Mouse (Mus musculus): ENCODE results near the gene Uba6. TPM values are rescaled to one million over a fixed set of nuclear protein-coding genes. Genes with fewer than 3 reads are reported as not detected.
A peak's percentile ranks its signal among the peaks of the same experiment; 100 is the strongest.

Gene Uba6
- polyA plus RNA-seq, 1 experiment = 2.9 TPM

GRCm38 (mm10) chr5:86173778-86174177 is 1.2 kb upstream of the Uba6 start:
- Histone ChIP-seq H3ac (ENCODE audit: control insufficient read depth, insufficient read length, low read depth) (no peak overlapping the region), H3K4me3 (ENCODE audit: insufficient read depth, poor library complexity, severe bottlenecking) (no peak overlapping the region), H3K27me3 (ENCODE audit: control insufficient read depth, insufficient read depth, insufficient read length) (no peaks in the 10 kb centered on the region), H3K79me3 (ENCODE audit: low read depth) (peaks cover 13% of the 10 kb centered on the region), H3K79me2 (ENCODE audit: control insufficient read depth, insufficient read depth) (peaks cover 21% of the 10 kb centered on the region), H3K36me3 (ENCODE audit: control insufficient read depth, insufficient read depth) (peaks cover 6% of the 10 kb centered on the region)
- TF ChIP-seq CEBPB (IDR thresholded peaks at IDR 0.05; ENCODE audit: low read depth) (no peak), USF1 (IDR thresholded peaks at IDR 0.05; ENCODE audit: low read depth) (no peak), MAX (IDR thresholded peaks at IDR 0.05) (no peak), FOSL1 (IDR thresholded peaks at IDR 0.05; ENCODE audit: insufficient read depth, low read length, poor library complexity, severe bottlenecking) (no peak), MYOD1 (IDR thresholded peaks at IDR 0.05; ENCODE audit: control insufficient read depth, insufficient read length, low read depth) (no peak), MYOG (IDR thresholded peaks at IDR 0.05; ENCODE audit: control insufficient read depth, extremely low read depth, insufficient read length) (no peak), CTCF (IDR thresholded peaks at IDR 0.05; ENCODE audit: control insufficient read depth, insufficient read depth, insufficient read length) (no peak)

- TF ChIP-seq USF1 (IDR thresholded peaks at IDR 0.05; ENCODE audit: low read depth) = no peak
- no peak for TF ChIP-seq MYOG (IDR thresholded peaks at IDR 0.05; ENCODE audit: control insufficient read depth, extremely low read depth, insufficient read length)
- no peak for TF ChIP-seq CEBPB (IDR thresholded peaks at IDR 0.05; ENCODE audit: low read depth)
- TF ChIP-seq MAX (IDR thresholded peaks at IDR 0.05) = no peak
- TF ChIP-seq FOSL1 (IDR thresholded peaks at IDR 0.05; ENCODE audit: insufficient read depth, low read length, poor library complexity, severe bottlenecking) = no peak
- TF ChIP-seq CTCF (IDR thresholded peaks at IDR 0.05; ENCODE audit: control insufficient read depth, insufficient read depth, insufficient read length) = no peak
Observed at GRCm38 (mm10) chr5:86172088-86172448, 535 bp downstream of the Uba6 start.

DNA sequence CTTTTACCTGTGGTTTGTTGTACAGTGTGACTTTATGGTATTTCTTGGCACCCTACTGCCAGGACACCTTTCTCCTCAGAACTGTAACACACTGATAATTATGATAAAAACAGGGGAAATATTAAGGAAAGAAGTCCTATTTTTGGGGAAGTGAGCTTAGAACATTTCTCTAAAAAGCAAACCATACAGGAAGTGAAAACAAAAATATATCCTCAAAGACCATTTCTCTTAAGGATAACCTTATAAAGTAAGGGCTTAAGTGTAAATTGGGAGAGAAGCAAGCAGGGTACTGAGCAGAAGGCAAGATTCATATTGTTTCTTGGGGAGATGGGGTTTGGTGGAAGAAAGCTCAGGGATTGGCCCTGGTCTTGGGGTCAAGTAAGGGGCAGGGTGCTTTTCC is 42.8 kb downstream of the Uba6 start:
- no peak overlapping the region for H3K4me3 ChIP-seq (ENCODE audit: insufficient read depth, poor library complexity, severe bottlenecking)
- H3K79me3 ChIP-seq (ENCODE audit: low read depth) = no peaks in the 10 kb centered on the region
- H3K36me3 ChIP-seq (ENCODE audit: control insufficient read depth, insufficient read depth) = peaks cover 69% of the 10 kb centered on the region
- TF ChIP-seq CEBPB (IDR thresholded peaks at IDR 0.05; ENCODE audit: low read depth) (no peak), MYOG (IDR thresholded peaks at IDR 0.05; ENCODE audit: control insufficient read depth, extremely low read depth, insufficient read length) (no peak), FOSL1 (IDR thresholded peaks at IDR 0.05; ENCODE audit: insufficient read depth, low read length, poor library complexity, severe bottlenecking) (no peak), MYOD1 (IDR thresholded peaks at IDR 0.05; ENCODE audit: control insufficient read depth, insufficient read length, low read depth) (no peak), USF1 (IDR thresholded peaks at IDR 0.05; ENCODE audit: low read depth) (no peak), MAX (IDR thresholded peaks at IDR 0.05) (no peak), CTCF (IDR thresholded peaks at IDR 0.05; ENCODE audit: control insufficient read depth, insufficient read depth, insufficient read length) (no peak)
- H3K27me3 ChIP-seq (ENCODE audit: control insufficient read depth, insufficient read depth, insufficient read length) = no peaks in the 10 kb centered on the region
- no peaks in the 10 kb centered on the region for H3K79me2 ChIP-seq (ENCODE audit: control insufficient read depth, insufficient read depth)
- no peak overlapping the region for H3ac ChIP-seq (ENCODE audit: control insufficient read depth, insufficient read length, low read depth)

More at GRCm38 (mm10) chr5:86172088-86172448, 535 bp downstream of the Uba6 start:
- H3K4me3 ChIP-seq (ENCODE audit: insufficient read depth, poor library complexity, severe bottlenecking) = peak overlapping the region; percentile 75
- peaks cover 21% of the 10 kb centered on the region for H3K79me2 ChIP-seq (ENCODE audit: control insufficient read depth, insufficient read depth)
- H3K36me3 ChIP-seq (ENCODE audit: control insufficient read depth, insufficient read depth) = peaks cover 19% of the 10 kb centered on the region
- peak overlapping the region; percentile 83 for H3ac ChIP-seq (ENCODE audit: control insufficient read depth, insufficient read length, low read depth)
- H3K79me3 ChIP-seq (ENCODE audit: low read depth) = peaks cover 13% of the 10 kb centered on the region
- no peaks in the 10 kb centered on the region for H3K27me3 ChIP-seq (ENCODE audit: control insufficient read depth, insufficient read depth, insufficient read length)

- Histone ChIP-seq H3K79me2 (ENCODE audit: control insufficient read depth, insufficient read depth) (no peaks in the 10 kb centered on the region), H3K36me3 (ENCODE audit: control insufficient read depth, insufficient read depth) (peaks cover 66% of the 10 kb centered on the region), H3K79me3 (ENCODE audit: low read depth) (no peaks in the 10 kb centered on the region), H3ac (ENCODE audit: control insufficient read depth, insufficient read length, low read depth) (no peak overlapping the region), H3K27me3 (ENCODE audit: control insufficient read depth, insufficient read depth, insufficient read length) (no peaks in the 10 kb centered on the region), H3K4me3 (ENCODE audit: insufficient read depth, poor library complexity, severe bottlenecking) (no peak overlapping the region)
- no peak for TF ChIP-seq MAX (IDR thresholded peaks at IDR 0.05)
- no peak for TF ChIP-seq MYOG (IDR thresholded peaks at IDR 0.05; ENCODE audit: control insufficient read depth, extremely low read depth, insufficient read length)
- TF ChIP-seq MYOD1 (IDR thresholded peaks at IDR 0.05; ENCODE audit: control insufficient read depth, insufficient read length, low read depth) = no peak
- TF ChIP-seq CTCF (IDR thresholded peaks at IDR 0.05; ENCODE audit: control insufficient read depth, insufficient read depth, insufficient read length) = no peak
- no peak for TF ChIP-seq FOSL1 (IDR thresholded peaks at IDR 0.05; ENCODE audit: insufficient read depth, low read length, poor library complexity, severe bottlenecking)
- no peak for TF ChIP-seq USF1 (IDR thresholded peaks at IDR 0.05; ENCODE audit: low read depth)
- no peak for TF ChIP-seq CEBPB (IDR thresholded peaks at IDR 0.05; ENCODE audit: low read depth)
Observed at GRCm38 (mm10) chr5:86128749-86129148, 43.9 kb downstream of the Uba6 start.

DNA sequence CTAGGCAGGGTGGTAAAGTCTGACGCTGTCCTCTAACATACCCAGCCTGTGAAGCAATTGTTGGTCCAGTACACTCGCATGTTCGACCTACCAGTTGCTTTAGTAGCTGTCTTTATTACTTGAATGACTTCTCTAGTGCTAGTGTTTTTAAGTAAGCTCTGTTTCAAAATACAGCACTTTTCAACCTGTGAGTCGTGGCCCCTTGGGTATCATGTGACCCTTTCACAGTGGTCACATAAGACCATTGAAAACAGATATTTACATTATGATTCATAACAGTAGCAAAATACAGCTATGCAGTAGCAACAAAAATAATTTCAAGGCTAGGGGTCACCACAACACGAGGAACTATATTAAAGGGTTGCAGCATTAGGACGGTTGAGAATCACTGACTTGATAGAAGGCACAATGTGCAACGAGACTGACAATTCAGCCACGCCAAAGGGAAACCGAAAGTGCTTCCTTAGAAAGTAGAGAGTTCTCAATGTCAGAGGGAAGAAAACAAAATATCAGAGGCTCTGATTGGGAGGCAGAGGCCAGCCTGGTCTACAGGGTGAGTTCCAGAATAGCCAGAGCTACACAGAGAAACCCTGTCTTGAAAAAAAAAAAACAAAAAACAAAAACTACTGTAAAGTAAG is 54.0 kb downstream of the Uba6 start:
- no peaks in the 10 kb centered on the region for H3K79me2 ChIP-seq (ENCODE audit: control insufficient read depth, insufficient read depth)
- H3K79me3 ChIP-seq (ENCODE audit: low read depth) = no peaks in the 10 kb centered on the region
- TF ChIP-seq MYOD1 (IDR thresholded peaks at IDR 0.05; ENCODE audit: control insufficient read depth, insufficient read length, low read depth) = no peak
- peak; percentile 36 for TF ChIP-seq USF1 (IDR thresholded peaks at IDR 0.05; ENCODE audit: low read depth)
- no peak for TF ChIP-seq MAX (IDR thresholded peaks at IDR 0.05)
- no peak overlapping the region for H3ac ChIP-seq (ENCODE audit: control insufficient read depth, insufficient read length, low read depth)
- peaks cover 21% of the 10 kb centered on the region for H3K36me3 ChIP-seq (ENCODE audit: control insufficient read depth, insufficient read depth)
- no peaks in the 10 kb centered on the region for H3K27me3 ChIP-seq (ENCODE audit: control insufficient read depth, insufficient read depth, insufficient read length)
- H3K4me3 ChIP-seq (ENCODE audit: insufficient read depth, poor library complexity, severe bottlenecking) = no peak overlapping the region

DNA sequence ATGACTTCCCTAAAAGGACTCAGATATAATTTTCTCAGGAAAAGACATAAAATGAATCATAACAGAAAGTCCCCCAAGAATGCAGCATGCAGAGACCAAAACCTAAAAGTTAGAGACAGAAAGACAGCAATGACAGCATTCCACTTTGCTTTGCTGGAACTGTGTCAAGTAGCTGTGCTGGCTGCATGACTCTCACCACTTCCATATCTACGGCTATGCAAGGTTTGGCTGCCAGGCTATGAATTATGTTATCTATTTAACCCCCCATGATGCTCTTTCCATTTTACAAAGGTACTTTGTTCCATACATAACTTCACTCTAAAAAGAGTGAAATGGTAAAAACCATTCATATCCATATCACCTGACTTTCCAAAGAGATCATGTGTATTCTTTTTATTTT is 58.6 kb downstream of the Uba6 start:
- H3K27me3 ChIP-seq (ENCODE audit: control insufficient read depth, insufficient read depth, insufficient read length) = no peaks in the 10 kb centered on the region
- H3K36me3 ChIP-seq (ENCODE audit: control insufficient read depth, insufficient read depth) = peaks cover 21% of the 10 kb centered on the region
- TF ChIP-seq CEBPB (IDR thresholded peaks at IDR 0.05; ENCODE audit: low read depth) (no peak), MAX (IDR thresholded peaks at IDR 0.05) (no peak), MYOD1 (IDR thresholded peaks at IDR 0.05; ENCODE audit: control insufficient read depth, insufficient read length, low read depth) (no peak), MYOG (IDR thresholded peaks at IDR 0.05; ENCODE audit: control insufficient read depth, extremely low read depth, insufficient read length) (no peak), FOSL1 (IDR thresholded peaks at IDR 0.05; ENCODE audit: insufficient read depth, low read length, poor library complexity, severe bottlenecking) (no peak), USF1 (IDR thresholded peaks at IDR 0.05; ENCODE audit: low read depth) (no peak), CTCF (IDR thresholded peaks at IDR 0.05; ENCODE audit: control insufficient read depth, insufficient read depth, insufficient read length) (no peak)
- H3ac ChIP-seq (ENCODE audit: control insufficient read depth, insufficient read length, low read depth) = no peak overlapping the region
- no peak overlapping the region for H3K4me3 ChIP-seq (ENCODE audit: insufficient read depth, poor library complexity, severe bottlenecking)
- no peaks in the 10 kb centered on the region for H3K79me3 ChIP-seq (ENCODE audit: low read depth)
- H3K79me2 ChIP-seq (ENCODE audit: control insufficient read depth, insufficient read depth) = no peaks in the 10 kb centered on the region
